In the genomic region with DNA sequence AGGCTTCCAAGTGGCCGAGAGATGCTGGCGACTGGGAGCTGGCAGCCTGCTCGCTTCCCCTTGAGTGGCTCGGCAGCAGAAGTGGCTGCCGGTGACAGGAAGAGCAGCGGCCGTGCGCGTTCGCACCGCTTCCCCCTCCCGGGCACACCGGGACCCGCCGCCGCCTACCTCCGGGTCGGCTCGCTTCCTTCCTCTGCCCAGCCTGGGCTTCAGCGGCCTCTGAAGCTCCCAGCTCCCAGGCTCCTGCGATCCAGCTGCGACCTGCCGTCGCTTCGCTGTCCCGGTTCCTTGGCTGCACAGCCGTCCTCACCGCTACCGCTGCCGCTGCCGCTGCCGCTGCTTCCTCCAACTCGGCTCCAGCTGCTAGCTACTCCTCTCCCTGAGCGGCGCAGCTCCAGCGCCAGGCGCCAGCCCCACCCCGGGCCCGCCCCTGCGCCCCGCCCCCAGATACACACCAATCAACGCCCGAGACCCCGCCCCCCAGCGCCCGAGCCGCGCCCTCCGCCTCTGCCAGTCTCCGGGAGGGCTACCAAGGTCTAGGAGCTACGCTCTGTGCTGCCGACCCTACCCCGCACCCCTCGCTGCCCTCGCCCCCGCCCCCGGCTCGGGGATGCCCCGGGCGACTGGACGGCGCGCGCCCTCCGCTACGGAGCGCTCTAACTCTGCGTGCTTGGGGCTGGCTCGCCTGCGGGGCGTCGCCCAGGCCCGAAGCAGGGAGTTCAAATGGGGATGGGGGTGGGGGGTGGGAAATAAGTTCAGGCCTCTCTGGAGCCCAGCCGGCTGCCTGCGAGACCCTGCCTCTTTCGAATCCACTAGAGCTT, we compare ENCODE assay signal across 8 mouse cellular contexts. TPM values are rescaled to one million over a fixed set of nuclear protein-coding genes. Genes with fewer than 3 reads are reported as not detected.
DNase-seq lines count a peak whose midpoint lies in the region; ATAC-seq and TF ChIP-seq lines count a peak whose summit lies in the region.

Pik3r1 (minus strand) TSS at position 409 of the 821 bp plus-strand sequence.

- TF ChIP-seq CTCF in kidney, postnatal 0 days (IDR thresholded peaks at IDR 0.05; ENCODE audit: low read depth), result no peak

- H3K9me3 ChIP-seq in heart, embryonic 11.5 days (replicated peaks; ENCODE audit: control insufficient read depth, low read length), result no peaks in the 10 kb centered on the region
- H3K9me3 ChIP-seq in kidney, postnatal 0 days (replicated peaks; ENCODE audit: low read length), result no peaks in the 10 kb centered on the region
- H3K9me3 ChIP-seq in liver, embryonic 11.5 days (ENCODE audit: control insufficient read depth, low read length), result no peaks in the 10 kb centered on the region
- H3K9me3 ChIP-seq in stomach, embryonic 14.5 days (ENCODE audit: control insufficient read depth, low read depth, low read length), result no peaks in the 10 kb centered on the region

- H3K4me3 ChIP-seq in heart, embryonic 11.5 days (ENCODE audit: low read depth, low read length), result peak within 1 kb of the TSS; percentile 89
- peak within 1 kb of the TSS; percentile 94 for H3K4me3 ChIP-seq in kidney, postnatal 0 days (replicated peaks; ENCODE audit: low read depth, low read length)
- H3K4me3 ChIP-seq in liver, embryonic 11.5 days (ENCODE audit: low read depth, low read length), result peak within 1 kb of the TSS; percentile 69
- H3K4me3 ChIP-seq in stomach, embryonic 14.5 days (ENCODE audit: low read depth, low read length), result peak within 1 kb of the TSS; percentile 99

- WGBS in heart, embryonic 11.5 days (ENCODE audit: insufficient replicate concordance), result under 1% methylated on average over 57 of the region's 76 CpGs
- under 1% methylated on average over 72 of the region's 76 CpGs for WGBS in kidney, postnatal 0 days
- WGBS in liver, embryonic 11.5 days, result under 1% methylated on average over 75 of the region's 76 CpGs
- WGBS in stomach, embryonic 14.5 days, result under 1% methylated on average over 57 of the region's 76 CpGs

- H3K27me3 ChIP-seq in heart, embryonic 11.5 days (ENCODE audit: control insufficient read depth, insufficient read depth, low read length), result no peaks in the 10 kb centered on the region
- no peaks in the 10 kb centered on the region for H3K27me3 ChIP-seq in kidney, postnatal 0 days (ENCODE audit: insufficient read depth, low read length)
- H3K27me3 ChIP-seq in liver, embryonic 11.5 days (replicated peaks; ENCODE audit: control insufficient read depth, insufficient read depth, low read length), result no peaks in the 10 kb centered on the region
- H3K27me3 ChIP-seq in stomach, embryonic 14.5 days (ENCODE audit: control insufficient read depth, insufficient read depth, low read length), result no peaks in the 10 kb centered on the region

- peak within 1 kb of the TSS; percentile 94 for H3K27ac ChIP-seq in heart, embryonic 11.5 days (ENCODE audit: low read depth, low read length)
- H3K27ac ChIP-seq in kidney, postnatal 0 days, result peak within 1 kb of the TSS; percentile 98
- H3K27ac ChIP-seq in liver, embryonic 11.5 days (ENCODE audit: low read depth, low read length), result peak within 1 kb of the TSS; percentile 83
- peak within 1 kb of the TSS; percentile 97 for H3K27ac ChIP-seq in stomach, embryonic 14.5 days (ENCODE audit: low read length)

- peak; percentile 89 for ATAC-seq in erythroblast, adult 5-6 weeks (replicated peaks; ENCODE audit: low FRiP score, poor library complexity, severe bottlenecking)
- peak; percentile 98 for ATAC-seq in heart, embryonic 11.5 days (replicated peaks; ENCODE audit: insufficient number of reproducible peaks, low FRiP score, low TSS enrichment)
- peak; percentile 96 for ATAC-seq in kidney, postnatal 0 days (replicated peaks; ENCODE audit: low FRiP score, low read depth)
- peak; percentile 95 for ATAC-seq in liver, embryonic 11.5 days (replicated peaks; ENCODE audit: low FRiP score)
- ATAC-seq in stomach, embryonic 14.5 days (ENCODE audit: insufficient number of reproducible peaks, insufficient read depth, low FRiP score, low read depth), result peak; percentile 94

- peaks cover 28% of the 10 kb centered on the region for H3K4me1 ChIP-seq in heart, embryonic 11.5 days (ENCODE audit: control insufficient read depth, insufficient read depth, low read length)
- peaks cover 14% of the 10 kb centered on the region; the same call in 1 of the 2 replicates for H3K4me1 ChIP-seq in kidney, postnatal 0 days (replicated peaks; ENCODE audit: insufficient read depth, low read length)
- peaks cover 49% of the 10 kb centered on the region for H3K4me1 ChIP-seq in liver, embryonic 11.5 days (replicated peaks; ENCODE audit: control insufficient read depth, insufficient read depth, low read length)
- H3K4me1 ChIP-seq in stomach, embryonic 14.5 days (ENCODE audit: control insufficient read depth, insufficient read depth, low read length), result peaks cover 31% of the 10 kb centered on the region

- H3K9ac ChIP-seq in heart, embryonic 11.5 days (ENCODE audit: low read depth, low read length), result peak within 1 kb of the TSS; percentile 94
- peak within 1 kb of the TSS; percentile 92 for H3K9ac ChIP-seq in kidney, postnatal 0 days (ENCODE audit: low read depth, low read length)
- H3K9ac ChIP-seq in liver, embryonic 11.5 days (ENCODE audit: low read depth, low read length), result peak within 1 kb of the TSS; percentile 87
- peak within 1 kb of the TSS; percentile 93 for H3K9ac ChIP-seq in stomach, embryonic 14.5 days (replicated peaks; ENCODE audit: low read depth, low read length)

- peak; percentile 96 for DNase-seq in B cell, adult 2 months
- peak; percentile 97 for DNase-seq in brain, adult 2 months (ENCODE audit: low read depth, low spot score)
- peak; percentile 97 for DNase-seq in kidney, postnatal 0 days (ENCODE audit: low spot score)
- DNase-seq in liver, embryonic 11.5 days (ENCODE audit: low spot score), result peak; percentile 97
- DNase-seq in naive thymus-derived CD4-positive, alpha-beta T cell, adult 2 months (ENCODE audit: low read depth), result peak; percentile 94

- no peaks in the 10 kb centered on the region for H3K36me3 ChIP-seq in heart, embryonic 11.5 days (ENCODE audit: control insufficient read depth, insufficient read depth, low read length)
- H3K36me3 ChIP-seq in kidney, postnatal 0 days (ENCODE audit: insufficient read depth, low read length), result no peaks in the 10 kb centered on the region
- H3K36me3 ChIP-seq in liver, embryonic 11.5 days (ENCODE audit: control insufficient read depth, insufficient read depth, low read length), result no peaks in the 10 kb centered on the region
- H3K36me3 ChIP-seq in stomach, embryonic 14.5 days (ENCODE audit: control insufficient read depth, insufficient read depth, low read length), result no peaks in the 10 kb centered on the region

- H3K4me2 ChIP-seq in heart, embryonic 11.5 days, result peak within 1 kb of the TSS; percentile 84
- peak within 1 kb of the TSS; percentile 83 for H3K4me2 ChIP-seq in kidney, postnatal 0 days (ENCODE audit: low read length)
- peak within 1 kb of the TSS; percentile 94 for H3K4me2 ChIP-seq in liver, embryonic 11.5 days
- peak within 1 kb of the TSS; percentile 87 for H3K4me2 ChIP-seq in stomach, embryonic 14.5 days (replicated peaks; ENCODE audit: low read depth, low read length)

RNA-seq across cellular contexts. Expression of gene Pik3r1, which starts in this region (rescaled TPM):
- total RNA-seq in erythroblast, adult 5-6 weeks (2015; ENCODE audit: low replicate concordance), result 251 and 274 TPM in 2 replicates
- 546 and 697 TPM in 2 replicates for total RNA-seq in erythroblast, adult 5-6 weeks (2017; ENCODE audit: low replicate concordance)
- 11.5 and 16.6 TPM in 2 replicates for polyA plus RNA-seq in heart, embryonic 11.5 days (2014; fragmentation: Nextera tagmentation; extraction: Ambion mirVana)
- polyA plus RNA-seq in kidney, postnatal 0 days (2015; fragmentation: Nextera tagmentation; extraction: Ambion mirVana), result 30.3 and 35.8 TPM in 2 replicates
- 18.7 and 21.5 TPM in 2 replicates for polyA plus RNA-seq in liver, embryonic 11.5 days (2014; fragmentation: Nextera tagmentation; extraction: Ambion mirVana)
- 95.5 and 98.3 TPM in 2 replicates for polyA plus RNA-seq in stomach, embryonic 14.5 days (2014; fragmentation: Nextera tagmentation; extraction: Ambion mirVana)

Comparison
In these comparisons a context has a peak if more than half of its experiments do, and no peak if none do; other contexts are left out.
1. Peak in every context shown above with its lines: DNase-seq, ATAC-seq, H3K4me3 ChIP-seq and H3K27ac ChIP-seq.